Mouse (Mus musculus): Measurements from ENCODE around the gene Nagk.

- TF ChIP-seq POLR2A (IDR thresholded peaks at IDR 0.05; ENCODE audit: extremely low read depth, insufficient read depth, low read length) = no peak
- TF ChIP-seq CTCF (IDR thresholded peaks at IDR 0.05; ENCODE audit: extremely low read depth, insufficient read depth, low read length) = peak; percentile 66
These were observed 15.8 kb upstream of the Nagk start for GRCm38 (mm10) chr6:83779026-83779425.
